Mouse (Mus musculus): ENCODE measurements around the gene Dus1l.
"Not testable (repeated sequence)": the region's sequence is repeated elsewhere in the genome, so short reads cannot be mapped to it uniquely, and the experiment has no call there.

Dus1l gene

GRCm38 (mm10) chr11:120818251-120818650 lies 22.0 kb upstream of the Dus1l start:
- DNase-seq, result no peak

DNA sequence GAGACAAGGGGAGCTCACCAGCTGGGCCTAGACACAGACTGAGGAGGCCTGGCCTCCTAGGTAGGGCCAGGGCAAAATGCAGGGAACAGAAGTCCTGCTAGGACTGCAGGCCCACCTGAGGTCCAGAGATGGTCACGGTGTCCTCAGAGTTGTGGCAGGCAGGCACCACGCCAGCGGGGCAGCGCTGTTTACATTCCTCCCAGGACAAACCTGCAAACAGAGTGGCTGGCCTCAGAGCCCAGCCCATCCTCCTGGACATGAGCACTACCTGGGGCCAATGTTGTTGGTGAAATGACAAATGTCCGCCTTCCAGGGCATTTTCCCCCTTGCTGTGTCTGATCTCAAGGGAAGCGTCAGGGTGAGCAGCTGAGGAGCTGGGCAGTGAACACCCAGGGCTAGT lies 21.2 kb upstream of the Dus1l start:
- DNase-seq, result no peak

DNA sequence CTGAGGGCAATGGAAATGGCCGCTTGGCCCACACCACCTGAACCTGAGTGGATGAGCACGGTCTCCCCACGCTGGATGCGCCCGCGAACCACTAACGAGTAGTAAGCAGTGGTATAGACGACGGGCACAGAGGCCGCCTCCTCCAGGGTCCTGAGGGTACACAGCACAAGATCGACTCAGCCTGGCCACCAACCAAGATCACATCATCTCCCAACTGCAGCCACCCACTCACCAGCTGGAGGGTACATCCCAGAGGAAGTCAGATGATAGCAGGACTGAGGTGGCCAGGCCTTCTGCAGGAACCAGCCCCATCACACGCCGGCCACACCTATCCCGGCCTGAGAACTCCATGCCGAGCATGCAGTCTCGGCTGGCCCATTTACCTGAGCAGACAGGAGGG lies 15.9 kb upstream of the Dus1l start:
- no peak for DNase-seq

DNA sequence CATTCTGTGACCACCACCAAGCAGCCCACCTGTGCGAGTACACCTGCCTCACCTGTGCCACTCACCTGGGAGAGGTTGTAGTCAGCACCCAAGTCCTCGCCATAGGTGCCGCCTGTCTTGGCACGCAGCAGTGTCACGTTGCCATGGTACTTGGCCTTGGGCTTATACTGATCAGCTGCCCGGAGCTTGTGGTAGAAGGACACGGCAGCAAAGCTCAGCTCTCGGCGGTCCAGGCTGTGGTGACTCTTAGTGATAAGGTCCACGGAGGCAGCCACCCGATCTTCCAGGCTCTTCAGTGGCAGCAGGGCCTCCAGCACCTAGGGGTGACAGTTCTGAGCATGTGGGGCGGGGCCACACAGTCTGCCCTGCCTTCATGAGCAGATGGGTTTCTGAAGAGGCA lies 11.8 kb upstream of the Dus1l start:
- DNase-seq, result no peak

GRCm38 (mm10) chr11:120805375-120806298 lies 9.4 kb upstream of the Dus1l start:
- DNase-seq, result no peak

DNA sequence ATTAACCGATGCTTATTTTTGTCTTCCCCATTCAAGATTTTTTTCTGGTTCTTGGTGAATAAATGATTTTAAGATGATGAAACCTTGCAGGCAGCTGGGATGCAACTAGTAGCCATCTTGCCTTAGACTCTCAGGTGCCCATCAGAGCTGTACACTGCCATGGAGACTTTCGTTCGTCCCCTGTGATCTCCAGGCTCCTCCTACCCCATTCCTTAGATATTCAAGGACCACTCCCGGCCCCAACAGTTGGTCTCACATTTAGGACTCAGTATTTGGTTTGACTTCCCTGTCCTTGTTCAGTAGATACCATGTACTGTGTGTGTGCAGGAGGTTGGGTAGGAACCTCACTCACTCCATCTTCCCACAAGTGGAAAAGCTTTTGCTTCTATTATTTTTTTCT lies 8.6 kb upstream of the Dus1l start:
- no peak for DNase-seq

DNA sequence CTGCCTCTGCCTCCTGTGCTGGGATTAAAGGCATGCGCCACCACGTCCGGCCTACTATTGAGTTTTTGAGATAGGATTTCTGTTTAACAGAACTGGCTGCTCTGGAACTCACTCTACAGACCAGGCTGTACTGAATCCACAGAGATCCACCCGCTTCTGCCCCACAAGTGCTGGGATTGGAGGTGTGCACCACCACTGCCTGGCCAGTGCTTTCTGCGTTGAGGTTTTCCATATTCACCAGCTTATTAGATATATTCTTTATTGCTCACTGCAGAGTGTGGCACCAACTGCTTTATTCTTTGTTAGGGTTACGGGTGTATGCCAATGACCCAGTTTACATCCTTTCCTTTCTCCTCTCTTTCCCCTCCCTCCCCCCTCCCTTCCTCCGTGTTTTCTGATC lies 8.1 kb upstream of the Dus1l start:
- no peak for DNase-seq

DNA sequence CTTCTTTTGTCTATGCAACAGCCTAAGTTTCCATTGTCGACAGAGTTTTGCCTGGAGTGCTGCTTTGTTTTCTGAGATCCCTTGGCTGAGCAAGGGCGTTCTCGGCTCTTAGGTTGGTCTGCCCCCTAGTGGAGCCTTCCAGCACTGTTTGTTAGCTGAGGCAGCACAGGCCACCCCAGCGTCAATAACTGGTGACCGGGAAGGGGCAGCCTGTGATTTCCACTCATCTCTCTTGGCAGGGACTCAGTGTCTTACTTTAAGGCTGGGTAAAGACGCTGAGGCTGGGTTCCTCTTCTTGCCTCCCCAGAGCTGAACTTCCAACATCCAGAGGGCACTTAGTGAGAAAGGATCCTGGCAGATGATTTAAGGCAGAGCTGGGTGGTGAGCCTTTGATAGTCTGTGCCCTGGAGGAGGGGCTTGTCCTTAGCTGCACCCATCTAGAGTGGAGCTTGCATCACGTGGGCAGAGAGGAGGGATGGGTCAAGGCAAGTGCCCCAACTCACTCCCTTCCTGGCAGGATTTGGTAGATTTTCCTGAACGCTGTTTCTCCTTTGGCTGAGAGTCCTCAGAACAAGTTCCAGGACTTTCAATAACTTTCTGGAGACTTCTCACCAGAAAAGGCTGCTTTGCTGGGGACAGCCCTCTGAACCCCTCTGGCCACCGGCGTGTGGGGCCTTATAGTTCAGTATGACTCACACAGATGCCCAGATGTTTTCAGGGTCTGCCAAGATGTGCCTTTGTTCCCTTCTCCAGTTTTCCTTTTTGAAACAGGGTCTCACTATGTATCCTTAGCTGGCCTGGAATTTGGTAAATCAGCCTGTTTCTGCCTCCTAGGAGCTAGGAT lies 4.1 kb upstream of the Dus1l start:
- peak; percentile 91 to 93 for DNase-seq

DNA sequence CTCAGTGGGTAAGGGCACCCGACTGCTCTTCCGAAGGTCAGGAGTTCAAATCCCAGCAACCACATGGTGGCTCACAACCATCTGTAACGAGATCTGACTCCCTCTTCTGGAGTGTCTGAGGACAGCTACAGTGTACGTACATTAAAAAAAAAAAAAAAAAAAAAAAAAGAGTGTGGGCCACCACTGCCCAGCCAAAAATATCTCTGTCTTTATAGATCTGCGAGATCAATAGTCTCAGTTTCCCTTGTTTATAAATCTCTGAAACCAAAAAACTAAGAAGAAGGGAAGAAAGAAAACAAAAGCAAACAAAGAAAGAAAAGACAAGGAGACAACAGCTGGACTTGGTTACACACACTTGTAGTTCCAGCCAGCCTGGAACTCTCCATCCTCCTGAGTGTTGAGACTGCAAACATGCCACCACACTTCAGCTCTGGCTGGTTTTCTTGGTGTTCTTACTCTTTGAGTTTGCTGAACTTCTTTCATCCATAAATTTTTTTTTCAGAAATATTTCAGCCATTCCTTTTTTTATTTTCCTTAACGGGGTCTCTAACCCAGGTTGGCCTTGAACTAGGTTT lies 3.2 kb upstream of the Dus1l start:
- peak in 1 of 2 experiments; percentile 24 for DNase-seq

DNA sequence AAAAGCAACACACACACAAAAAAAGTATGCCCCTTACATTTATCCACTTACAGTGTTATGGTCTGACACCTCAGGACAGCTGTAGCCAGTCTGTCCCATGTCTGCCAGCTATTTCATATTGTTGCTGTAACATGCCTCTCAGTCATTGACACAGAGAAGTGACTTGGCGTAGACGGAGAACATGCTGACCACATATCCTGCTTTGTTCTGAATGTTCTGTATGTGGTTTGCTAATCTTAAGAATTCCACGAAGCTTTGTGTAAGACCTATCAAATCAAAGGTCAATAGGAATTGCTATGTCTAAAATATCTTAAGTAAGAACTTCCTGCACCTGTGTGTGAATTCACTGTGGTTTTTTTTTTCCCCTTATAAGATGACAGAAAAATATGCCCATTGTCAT lies 2.0 kb upstream of the Dus1l start:
- DNase-seq, result no peak

- DNase-seq, result no peak
Measured at GRCm38 (mm10) chr11:120796614-120796946, 377 bp upstream of the Dus1l start.

DNA sequence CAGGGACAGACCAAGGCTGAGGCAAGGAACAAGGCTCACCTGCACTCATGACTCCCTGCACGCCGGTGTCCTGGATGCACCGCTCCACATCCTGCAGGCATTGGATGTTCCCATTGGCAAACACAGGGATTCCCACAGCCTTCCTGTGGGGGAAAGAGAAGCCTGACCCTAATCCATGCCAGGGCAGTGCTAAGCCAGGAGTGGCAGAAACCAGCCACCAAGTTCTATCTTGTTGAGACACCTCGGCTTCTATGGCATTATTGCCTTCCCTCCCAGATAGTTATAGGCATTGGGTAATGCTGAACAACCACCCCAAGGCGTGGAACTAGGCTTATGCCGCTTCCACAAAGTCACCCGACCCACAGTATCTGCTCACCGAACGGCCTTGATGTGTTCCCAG lies 3.6 kb downstream of the Dus1l start:
- no peak for DNase-seq

- DNase-seq, result no peak
Measured at GRCm38 (mm10) chr11:120789810-120790209, 6.4 kb downstream of the Dus1l start.

DNA sequence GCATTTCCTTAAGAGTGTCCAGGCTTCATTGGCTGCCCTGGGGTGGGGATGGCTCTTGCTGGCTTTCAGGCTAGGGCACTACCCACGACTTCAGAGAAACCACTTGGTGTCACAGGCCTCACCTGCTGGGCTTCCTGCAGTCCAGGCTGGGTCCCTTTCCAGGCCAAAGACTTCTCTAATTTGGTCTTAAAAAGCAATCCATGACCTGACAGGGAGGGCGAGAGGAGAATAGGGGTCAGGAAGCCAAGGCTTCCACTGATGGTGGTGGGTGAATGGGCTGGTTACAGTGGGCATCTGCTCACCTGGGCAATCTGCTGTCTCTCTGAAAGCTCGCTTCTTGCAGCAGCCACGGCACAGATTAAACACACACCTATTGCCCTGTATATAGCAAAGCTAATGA lies 6.8 kb downstream of the Dus1l start:
- DNase-seq, result no peak

DNA sequence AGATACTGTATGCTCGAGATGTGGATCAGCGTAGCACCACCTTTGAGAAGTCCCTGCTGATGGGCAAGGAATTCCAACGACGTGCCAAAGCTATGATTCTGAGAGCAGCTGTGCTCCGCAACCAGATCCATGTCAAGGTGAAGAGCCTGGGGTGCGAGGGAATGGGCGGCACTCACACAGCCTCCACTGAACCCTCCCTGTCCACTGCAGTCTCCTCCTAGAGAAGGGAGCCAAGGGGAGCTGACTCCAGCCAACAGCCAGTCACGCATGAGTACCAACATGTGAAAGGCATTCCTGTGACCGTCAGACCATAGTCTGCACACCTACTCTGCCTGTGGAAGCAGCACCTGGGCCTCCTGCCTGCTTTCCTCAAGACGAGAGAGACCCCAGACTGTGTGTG lies 7.7 kb downstream of the Dus1l start:
- DNase-seq, result not testable (repeated sequence)

DNA sequence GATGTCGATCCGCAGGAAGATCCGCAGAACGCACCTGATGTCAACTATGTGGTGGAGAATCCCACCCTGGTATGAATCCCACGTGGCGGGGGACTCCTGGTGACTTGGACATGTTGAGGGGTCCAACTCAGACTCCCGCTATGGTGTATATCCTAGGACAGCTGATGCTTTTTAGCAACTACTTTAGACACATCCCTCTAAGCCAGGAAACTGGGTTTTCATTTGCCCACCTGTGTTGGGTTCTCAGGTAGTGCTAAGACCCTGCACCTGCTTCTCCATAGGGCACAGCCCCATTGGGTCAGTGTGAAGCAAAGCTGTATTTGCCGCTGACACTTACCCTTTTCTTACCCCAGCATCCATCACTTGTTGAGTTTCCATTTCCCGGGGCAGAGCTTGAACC lies 11.1 kb downstream of the Dus1l start:
- no peak for DNase-seq

GRCm38 (mm10) chr11:120784064-120784791 lies 12.0 kb downstream of the Dus1l start, which contains the start of the genes Rfng and Gps1:
TSS of gene Rfng (minus strand) at chr11:120784207.
TSS of gene Gps1 (plus strand) at chr11:120784272.
- peak; percentile 87 to 89 for DNase-seq

DNA sequence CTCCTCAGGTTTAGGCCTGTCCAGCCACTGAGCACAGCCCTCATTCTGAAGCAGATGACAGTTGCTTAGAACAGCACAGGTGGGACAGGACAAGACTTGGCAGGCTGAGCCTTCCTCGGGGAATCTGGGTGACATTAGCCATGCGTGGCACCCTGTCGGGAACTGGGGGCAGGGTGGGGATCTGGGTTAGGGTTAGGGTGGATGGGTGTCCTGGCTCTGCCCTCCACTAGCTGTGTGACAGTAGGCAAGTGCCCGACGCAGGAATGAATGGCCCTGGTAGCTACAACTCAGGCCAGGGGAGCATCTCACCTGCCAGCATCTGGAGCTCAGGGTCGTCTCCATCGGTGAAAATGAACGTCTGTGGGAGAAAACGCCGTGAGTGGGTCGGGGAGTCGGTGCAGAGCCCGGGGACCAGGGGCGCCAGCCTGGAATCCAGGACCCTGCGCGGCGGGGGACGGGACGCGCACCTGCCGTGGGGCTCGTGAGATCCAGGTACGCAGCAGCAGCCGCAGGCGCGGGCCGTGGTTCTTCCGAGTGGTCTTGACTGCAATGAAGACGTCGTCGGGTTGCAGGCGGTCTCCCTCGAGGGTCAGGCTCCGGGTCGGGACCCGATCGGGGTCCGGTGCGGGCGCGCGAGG lies 12.7 kb downstream of the Dus1l start:
- peak in 1 of 2 experiments; percentile 27 for DNase-seq

- not testable (repeated sequence) for DNase-seq
Measured at GRCm38 (mm10) chr11:120781361-120781760, 14.8 kb downstream of the Dus1l start.

DNA sequence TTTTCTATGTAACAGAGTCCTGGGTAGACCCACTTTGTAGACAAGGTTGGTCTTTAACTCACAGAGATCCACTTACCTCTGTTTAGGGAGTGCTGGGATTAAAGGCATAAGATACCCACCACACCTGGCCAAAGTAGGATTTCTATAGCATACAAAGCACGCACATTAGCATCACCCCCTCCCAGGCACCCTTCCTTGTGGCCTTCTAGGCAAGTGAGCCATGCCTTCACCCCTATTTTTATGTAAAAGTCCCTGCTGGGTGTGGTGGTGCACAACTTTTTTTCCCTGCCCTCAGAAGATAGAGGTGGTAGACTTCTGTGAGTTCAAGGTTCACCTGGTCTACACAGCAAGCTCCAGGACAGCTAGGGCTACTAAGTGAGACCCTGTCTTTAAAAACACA lies 16.3 kb downstream of the Dus1l start:
- no peak for DNase-seq

DNA sequence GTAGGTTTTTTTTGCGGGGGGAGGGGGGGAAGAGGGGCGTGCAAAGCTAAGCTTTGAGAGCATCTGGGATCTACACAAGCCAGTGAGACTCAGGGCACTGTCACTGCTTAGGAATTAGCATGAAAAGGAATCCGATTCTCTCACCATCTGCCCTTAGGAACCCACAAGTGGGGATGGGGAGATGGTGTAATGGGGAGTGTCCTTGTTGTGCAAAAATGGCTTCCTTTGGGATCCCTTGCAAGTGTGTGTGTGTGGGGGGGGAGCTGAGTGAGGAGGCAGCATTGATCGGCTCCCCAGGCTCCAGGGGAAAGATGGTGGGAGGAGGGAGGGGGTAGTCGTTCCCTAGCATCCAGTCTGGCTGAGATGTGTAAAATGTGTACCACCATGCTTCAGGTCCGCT lies 19.1 kb downstream of the Dus1l start:
- DNase-seq, result no peak

DNA sequence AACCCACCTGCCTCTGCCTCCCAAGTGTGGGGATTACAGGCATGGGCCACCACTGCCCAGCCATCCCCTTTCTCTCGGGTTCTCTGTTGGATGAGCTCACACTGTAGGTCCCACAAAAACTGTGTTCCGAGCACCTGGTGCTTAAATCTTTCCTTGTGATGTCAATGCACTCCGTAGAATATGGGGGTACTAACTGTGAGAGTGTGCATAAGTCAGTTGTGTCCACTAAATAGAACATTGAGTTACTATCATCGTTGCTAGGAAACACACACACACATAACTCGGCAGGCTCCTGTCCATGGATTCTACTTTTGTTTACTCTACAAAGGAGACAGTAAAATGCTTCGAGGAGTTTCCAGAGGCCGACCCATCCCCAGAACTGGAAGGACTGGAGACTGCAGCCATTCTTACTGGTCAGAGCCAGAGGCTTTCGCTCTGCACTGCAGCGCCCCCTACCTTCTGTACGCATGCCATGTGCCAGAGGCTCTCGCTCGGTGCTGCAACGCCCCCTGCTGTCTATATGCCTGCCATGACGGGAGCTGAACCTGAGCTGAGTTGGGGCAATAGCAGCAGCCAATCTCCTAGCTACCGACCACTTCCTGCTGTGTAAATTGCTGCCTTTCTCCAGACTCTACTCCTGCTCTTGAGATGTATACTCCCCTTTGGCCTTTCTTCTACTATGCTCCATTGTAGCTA lies 20.3 kb downstream of the Dus1l start:
- peak; percentile 92 to 97 for DNase-seq

Measured in lung, postnatal 4 days (tissue).